Mouse (Mus musculus) MEL-GATA-1-ER (cell line): ENCODE measurements around the gene Prkch.

Source experiments
- DNase-seq: peaks from one replicate; pipeline ENCODE4 v3.0.0-alpha.2; 2012; ENCODE audit warnings: low read depth; ENCODE audit errors: extremely low read depth

Gene Prkch

DNA sequence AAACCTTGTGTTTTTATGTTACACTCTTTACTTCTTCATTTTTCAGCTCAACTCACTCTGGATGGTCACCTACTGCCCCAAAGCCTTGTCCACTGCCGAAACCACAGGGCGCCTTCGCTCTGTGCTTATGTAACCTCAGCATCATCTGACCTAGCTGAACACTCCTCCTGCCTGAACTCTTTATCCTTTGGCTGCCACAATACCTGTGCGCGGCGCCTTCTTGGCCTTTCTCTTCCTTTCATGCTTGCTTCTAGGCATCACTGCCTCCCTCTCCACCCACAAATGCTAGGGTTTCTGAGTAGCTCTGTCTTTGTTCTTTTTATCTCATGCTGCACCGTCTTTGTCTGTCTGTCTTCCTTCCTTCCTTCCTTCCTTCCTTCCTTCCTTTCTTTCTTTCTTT lies 3.8 kb upstream of the Prkch start:
- DNase-seq, result no peak

DNA sequence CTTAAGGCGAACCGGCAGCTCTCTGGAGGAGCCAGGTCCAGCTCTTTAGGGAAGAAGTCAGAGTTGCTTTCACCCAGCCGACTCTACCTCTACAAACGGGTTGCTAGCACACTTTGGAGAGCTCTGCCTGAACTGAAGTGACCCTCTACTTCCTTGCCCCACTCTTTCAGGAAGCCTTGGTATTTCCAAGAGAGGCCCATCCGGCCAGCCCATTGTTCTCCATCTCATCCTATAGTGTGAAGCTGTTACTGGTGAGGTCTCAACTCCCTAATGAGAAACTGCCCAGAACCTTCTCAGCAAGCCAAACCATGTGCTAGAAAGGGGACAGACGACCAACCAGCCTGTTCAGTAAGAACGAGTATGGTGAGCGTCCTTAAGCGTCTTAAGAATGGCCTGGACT lies 1.3 kb upstream of the Prkch start:
- DNase-seq, result no peak

DNA sequence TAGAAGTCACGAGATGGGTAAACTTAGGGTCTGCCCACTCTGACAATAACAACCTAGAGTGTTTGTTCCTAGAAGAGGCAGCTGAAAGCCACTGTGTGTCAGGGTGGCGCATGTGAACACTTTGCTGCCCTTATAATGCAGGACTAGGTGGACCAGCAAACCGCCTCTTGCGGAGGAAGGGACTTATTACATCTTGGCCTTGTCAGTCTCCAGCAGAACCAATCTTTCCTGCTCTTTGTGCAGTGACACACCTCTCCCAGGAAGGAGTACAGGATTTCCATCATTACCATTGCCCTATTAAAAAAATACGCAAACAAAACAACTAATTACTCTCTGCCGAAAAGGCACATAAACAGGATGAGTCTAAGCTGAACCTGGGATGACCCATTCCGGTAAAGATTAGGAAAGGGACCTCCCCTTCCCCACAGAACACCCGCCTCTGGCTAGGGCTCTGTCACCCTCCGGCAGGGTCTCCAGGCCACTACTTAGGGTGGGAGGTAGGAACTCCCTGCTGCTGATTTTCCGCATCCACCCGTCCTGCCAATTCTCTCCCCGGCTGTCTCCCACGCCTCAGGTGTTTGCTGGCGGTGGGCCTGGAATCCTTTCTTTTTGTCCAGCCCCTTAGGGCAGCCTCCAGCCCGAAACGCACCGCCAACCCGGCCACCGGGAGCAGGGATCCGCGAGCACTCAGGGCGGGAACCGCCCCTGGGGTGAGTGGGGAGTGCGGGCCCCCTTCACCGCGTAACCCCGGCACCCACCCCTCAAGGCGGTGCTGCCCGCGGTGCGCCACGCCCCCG lies 585 bp upstream of the Prkch start:
- no peak for DNase-seq

DNA sequence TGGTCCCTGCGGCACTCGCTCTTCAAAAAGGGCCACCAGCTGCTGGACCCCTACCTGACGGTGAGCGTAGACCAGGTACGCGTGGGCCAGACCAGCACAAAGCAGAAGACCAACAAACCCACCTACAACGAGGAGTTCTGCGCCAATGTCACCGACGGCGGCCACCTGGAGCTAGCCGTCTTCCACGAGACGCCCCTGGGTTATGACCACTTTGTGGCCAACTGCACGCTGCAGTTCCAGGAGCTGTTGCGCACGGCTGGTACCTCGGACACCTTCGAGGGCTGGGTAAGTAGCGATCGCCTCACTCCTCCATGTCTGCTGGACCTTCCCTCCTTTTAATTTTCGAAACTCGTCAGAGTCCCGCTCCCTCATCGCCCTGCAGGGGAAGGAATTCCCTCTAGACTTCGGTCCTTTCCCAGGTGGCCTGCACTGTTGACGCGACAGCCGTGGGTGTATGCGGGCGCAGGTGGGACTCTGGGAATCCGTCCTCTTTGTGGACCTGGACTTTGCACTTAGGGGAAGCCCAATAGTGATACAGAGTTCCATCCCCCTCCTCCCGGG lies 725 bp downstream of the Prkch start:
- DNase-seq, result no peak

DNA sequence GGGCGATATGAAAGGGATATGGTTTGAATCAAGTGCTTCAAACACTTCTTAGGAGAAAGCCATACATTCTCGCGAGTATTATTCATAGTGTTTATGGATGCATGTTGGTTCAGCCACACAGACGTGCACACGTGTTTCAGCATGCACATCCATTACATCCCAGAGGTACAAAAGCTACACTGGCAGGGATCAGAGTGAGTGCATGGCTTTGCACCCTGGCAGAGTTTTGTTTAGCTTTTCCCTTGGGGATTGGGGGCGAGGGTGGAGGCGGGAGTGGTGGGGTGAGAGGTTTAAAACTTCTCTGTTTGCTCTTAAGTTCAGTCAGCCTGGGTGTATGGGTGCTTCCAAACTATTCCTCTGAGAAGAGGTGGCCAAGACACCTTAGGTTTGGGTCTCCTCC lies 1.3 kb downstream of the Prkch start:
- no peak for DNase-seq

DNA sequence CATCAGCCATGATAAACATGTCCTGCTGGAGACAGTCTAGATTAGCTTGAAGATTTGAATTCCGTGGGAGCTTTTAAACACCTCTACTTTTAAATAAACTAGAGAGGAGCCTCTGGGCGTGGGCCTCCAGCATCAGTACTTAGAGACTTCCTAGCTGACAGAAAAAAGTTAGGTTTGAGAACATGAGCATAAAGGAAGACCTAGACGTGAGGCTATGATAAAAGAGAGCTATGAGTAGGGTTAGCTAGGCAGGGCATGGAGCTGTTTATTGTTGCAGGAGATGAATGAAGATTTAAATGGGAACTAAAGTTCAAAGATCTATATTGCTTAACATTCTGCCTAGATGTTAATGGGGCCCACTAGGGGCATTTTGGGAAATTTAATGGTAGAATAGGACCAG lies 2.7 kb downstream of the Prkch start:
- no peak for DNase-seq

DNA sequence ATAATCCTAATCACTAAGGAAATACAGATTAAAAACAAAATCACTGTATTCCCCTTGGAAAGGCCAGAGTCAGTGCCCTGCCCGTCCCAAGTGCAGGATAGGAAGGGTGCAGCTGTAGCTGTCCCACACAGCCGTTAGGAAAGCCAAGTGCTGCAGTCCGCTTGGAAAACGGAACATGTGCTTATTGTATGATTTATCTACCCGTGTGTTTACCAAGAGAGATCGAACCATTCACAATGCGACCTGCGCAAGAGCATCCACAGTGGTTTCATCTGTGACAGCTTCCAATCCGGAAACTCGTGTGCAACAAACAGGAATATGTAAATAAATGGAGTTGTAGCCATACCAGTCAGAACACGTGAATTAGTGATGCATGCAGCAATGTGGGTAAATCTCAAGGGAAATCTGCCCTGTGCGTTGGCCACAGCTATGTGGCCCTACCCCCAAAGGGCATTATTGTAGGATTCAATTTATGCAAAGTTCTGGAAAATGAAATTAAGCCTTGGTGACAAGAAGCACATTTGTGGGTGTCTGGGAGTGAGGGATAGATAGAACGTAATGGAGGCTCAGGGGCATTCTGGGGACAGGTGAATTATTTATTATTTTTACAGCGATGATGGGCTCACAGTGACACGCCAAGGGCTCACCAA lies 6.2 kb downstream of the Prkch start:
- DNase-seq, result no peak

DNA sequence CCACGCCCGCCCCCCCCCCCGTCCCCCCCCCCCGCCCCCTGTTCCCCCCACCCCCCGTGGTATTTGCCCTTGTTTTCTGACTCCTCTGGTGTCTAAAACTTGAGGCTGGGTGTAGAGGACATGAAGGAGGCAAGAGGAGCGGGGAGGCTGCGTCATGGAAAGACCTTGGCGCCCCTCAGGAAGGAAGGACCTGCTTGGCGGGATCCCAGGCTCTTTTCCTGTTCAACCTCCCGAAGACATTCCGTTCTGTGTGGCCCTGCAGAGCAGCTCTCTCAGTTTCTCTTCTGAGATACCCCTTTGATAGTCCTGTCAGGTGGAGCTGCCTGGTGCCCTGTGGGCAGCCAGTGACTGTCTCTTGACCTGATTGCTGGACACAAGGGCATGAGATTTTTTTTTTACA lies 7.0 kb downstream of the Prkch start:
- no peak for DNase-seq

DNA sequence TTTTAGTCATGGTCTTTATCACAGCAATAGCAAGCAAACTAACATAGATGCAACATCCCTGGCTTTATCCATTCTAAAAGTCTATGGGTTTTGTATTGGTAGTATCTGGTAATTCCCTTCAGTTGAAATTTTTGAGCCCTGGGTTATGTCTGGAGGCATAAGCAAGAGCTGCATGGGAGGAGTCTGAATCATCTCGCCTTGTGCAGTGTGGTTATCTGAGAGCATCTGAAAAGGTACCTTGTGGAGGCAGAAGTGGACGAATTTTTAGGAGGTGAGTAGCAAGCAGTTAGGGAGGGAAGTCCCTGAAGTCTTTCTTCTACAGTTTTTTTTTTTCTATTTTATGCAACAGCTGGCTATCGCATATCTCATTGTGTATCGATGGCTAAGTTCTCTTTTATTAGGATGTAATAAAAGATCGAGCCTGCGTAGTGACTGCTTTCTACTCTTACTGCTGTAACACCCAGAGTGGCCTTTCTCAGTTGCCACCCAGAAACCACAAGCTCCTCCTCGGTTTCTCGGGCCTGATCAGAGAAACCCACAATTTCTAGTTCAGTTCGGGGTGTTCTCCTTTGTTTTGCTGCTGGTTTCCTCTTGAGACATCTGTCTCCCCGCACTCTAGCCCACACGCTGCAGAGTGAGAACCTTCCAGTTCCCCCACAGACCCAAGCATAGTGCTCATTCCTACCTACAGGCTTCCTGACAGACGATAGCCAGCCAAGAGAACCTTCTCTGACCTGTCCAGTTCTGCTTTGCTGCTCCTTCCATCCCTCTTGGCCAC lies 8.6 kb downstream of the Prkch start:
- DNase-seq, result no peak

DNA sequence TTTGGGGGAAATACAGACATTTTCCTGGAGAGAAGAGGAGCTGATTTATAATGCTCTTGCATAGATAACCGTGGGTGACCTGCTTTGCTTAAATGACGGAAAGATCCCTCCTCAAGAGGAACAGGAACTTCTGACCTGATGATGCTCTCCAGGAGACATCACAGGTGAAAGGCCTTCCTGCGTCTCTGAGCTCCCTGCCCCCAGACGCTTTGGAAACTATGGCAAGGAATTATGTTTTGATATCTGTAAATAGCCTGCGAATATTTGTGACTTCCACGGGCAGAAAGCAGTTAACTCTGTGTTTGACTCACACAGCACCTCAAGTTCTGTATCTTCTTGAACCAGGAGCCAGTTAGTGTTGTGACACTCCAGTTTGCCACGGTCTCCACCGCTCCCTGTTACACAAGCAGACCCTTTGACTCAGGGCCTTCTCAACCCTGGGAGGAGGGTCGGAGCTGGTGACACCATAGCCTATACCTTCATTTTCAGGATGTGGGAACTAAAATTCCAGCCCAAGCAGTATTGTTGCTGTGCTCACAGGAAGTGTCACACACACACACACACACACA lies 9.7 kb downstream of the Prkch start:
- no peak for DNase-seq

DNA sequence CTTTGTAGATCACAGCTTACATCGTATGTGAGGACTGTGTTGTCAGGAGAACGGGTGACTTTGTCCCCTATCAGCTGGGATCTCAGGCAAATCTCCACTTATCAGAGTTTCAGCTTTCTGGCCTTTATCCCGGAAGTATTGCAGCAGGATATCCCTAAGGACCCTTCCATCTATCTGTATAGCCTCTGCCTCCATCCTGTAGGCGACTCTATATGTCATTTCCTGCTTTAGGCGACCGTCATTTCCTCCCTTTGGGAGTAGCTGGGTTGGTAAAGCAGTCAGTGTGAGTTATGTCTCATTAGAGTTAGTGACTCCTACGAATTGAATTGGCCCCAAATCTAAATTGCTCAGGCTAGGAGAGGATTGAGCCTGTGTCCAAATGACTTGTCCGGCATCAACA lies 10.6 kb downstream of the Prkch start:
- no peak for DNase-seq

DNA sequence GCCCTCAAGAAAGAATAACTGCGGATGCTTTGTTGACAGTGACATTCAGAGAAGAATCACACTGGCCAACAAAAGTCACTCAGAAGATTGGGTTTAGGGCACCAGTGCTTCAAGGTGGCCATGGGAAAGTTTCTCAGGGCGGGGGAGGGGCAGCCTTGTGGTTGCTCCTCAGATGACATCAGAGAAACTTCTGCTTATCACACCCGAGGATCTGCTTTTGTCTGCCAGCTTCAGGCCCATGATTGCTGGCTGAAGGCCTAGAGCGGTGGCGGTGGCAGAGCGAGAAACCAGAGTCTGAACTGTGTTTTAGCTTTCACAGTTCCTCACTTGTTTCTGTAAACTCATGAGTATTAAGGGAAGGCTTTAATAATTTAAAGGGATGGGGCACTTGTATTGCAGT lies 13.6 kb downstream of the Prkch start:
- no peak for DNase-seq

DNA sequence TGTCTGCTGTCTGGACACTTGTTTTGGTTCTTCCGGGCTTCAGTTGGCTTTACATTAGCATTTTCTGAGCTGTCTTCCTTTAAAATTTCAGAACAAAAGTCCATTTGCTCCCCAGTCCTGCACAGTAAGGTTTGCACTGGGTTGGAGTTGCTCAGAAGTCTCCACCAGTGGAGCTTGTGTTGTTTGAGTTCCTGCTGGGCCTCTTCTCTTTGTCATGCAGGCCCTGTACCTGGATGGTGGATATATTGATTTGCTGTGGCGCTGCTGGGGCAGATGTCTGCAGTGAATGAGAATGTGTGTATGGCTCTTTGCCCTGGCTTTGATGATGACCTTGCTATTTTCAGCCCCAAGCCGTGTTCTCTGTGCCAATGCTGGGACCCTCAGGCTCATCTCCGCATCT lies 15.9 kb downstream of the Prkch start:
- no peak for DNase-seq

DNA sequence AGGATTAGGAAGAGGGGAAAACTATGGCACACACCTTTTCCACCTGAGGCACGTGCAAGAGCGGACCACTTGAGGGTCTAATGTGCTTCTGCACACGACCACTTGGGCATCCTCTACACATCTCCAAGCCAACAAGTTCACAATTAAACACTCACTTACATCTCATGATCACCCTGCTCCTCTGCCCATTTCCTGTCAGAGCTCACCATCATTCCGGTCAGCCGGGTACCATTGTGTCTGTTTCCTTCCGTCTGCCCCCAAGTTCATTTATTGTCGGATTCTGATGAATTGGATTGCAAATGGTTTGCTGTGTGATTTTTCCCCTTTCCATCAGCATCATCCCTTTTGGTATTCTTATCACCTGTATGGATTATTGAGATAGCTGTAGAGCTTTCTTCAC lies 18.4 kb downstream of the Prkch start:
- DNase-seq, result no peak

DNA sequence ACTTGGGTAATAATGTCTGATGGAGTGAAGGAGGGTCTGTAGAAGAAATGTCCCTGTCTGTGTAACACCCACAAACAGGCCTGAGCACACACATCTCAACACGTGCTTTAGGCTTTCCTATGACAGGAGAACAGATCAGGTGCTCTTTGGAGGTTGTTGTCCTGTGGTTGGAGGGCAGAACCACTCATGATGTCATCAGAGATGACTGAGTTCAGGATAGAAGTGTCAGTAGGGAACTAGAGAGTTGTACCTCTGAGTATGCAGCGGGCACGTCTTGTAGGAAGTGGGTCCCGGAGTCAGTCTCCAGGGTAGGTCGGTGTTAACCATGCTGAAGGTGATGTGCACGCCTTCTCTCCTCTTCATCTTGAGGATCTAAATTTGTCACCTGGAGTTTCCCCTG lies 19.1 kb downstream of the Prkch start:
- DNase-seq, result no peak

DNA sequence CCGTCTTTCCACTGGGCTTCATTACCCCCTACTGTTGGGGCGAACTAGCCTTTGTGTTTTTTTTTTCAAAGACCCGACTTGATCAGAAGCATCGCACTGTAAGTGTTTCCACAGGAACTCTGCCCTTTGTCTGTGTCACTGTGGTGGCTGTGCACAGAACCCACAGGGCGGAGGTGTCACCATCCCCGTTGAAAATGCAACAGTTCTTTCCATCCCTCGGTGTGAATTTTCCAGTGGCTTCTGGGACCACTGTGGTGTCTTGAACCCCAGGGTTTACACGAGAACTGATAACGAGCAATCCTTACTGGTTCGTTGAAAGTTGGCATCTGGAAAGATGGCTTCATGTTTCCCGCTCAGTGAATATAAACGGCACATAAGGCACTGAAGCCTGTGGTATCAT lies 20.2 kb downstream of the Prkch start:
- DNase-seq, result no peak

DNA sequence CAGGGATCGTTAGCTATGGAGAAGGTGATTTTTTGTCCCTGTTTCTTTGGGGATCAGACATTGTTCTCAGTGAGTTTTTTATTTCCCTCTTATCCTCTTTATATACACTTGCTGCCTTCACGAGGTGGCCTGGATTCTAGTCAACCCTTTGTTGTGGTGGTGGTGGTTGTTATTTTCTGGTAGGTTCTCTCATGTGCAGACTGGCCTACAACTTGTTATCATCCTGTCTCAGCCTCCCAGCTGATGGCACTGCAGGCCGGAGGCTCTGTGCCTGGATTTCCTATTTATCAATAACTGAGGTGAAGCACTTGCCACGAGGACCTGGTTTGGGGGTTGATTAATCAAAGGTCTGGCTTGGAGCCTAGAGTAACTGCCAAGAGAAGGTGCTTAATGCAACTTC lies 20.6 kb downstream of the Prkch start:
- no peak for DNase-seq

DNA sequence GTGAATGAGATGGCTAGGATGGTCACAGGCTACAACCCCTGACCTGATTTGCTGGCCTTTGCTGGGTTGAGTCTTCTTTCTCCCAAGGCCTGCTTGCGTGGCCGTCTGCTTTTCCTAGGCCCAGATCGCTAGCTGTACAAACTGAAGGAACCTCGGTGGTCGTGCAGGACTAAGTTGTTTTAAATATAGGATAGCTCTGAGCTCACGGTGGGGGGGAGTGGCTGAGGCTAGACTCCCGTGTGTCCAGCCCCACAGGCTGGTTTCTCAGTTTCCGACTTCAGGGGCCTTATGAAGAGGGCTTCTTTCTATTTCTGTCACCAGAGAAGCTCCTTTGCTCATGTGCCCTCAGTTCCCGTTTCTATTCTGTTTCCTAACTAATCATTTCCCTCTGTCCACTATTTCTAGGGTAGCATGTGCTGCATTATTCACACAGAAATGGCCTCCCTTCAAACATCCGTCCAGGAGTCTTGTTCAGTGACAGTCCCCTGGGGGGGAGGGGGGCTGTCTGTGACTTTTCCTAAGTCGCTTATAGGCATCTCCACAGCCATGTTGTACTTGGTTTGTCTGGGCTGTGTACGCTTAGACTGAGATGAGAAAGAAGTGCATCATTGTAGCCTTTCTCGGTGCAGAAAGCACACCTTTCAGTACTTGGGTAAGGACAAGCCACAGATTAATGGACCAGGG lies 22.9 kb downstream of the Prkch start:
- DNase-seq, result no peak

DNA sequence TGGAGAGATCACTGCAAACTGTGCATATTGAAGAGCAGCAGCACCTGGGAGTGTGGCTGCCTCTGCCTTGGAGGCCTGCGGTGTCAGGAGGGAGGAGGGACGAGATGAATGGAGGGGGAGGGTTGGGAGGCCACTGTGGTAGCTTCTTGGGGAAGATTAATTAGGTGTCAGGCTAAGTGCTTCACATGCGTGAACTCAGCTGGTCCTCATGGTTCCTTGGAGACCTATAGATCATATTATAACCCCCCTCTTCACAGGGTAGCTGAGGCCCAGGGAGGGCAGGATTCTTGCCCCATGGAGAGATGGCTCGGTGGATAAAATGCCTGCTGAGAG lies 23.4 kb downstream of the Prkch start:
- no peak for DNase-seq

DNA sequence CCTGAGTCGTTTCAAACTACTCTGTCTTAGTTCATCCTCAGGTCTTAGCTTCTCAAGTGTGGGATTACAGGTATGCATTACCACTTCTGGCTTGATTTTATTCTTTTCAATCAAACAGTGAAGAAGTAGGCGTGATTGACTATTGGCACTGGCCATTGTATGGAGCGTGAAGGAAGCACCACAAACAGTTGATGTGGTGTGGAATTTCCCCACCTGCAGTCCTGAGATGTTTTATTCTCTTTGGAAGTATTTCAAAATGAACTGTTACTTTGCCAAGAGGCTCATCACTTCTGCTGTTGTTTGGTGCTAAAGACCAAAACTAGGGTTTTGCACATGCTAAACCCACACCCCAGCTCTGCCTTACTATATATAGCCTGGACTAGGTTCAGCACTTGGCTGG lies 24.7 kb downstream of the Prkch start:
- DNase-seq, result no peak
